Mouse (Mus musculus) yolk sac, embryonic 10.5 days (tissue): Measurements from ENCODE around the gene Lpp.
A peak's percentile ranks its signal among the peaks of the same experiment; 100 is the strongest.

Experiments used
- DNase-seq: peaks from one replicate; pipeline ENCODE4 v3.0.0-alpha.2; 2017; ENCODE audit warnings: low spot score

The Lpp gene

DNA sequence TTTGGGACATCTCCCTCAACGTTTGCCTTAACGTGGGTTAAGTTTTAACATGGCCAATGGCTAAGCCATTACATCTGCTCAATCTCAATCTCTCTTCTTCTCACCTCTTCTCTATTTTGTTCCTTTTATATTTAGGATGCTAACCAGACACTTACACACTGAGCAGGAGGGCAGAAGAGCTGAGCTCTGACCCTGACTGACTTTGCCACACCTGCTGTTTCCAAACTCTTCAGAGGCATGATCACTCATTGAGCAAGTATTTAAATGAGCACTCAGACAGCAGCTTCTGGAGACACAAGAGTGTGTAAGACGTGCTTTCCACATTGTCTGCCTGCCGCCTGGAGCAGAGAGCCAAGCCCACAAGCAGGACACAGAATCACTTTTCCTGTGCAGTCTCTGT, 77.7 kb downstream of the Lpp start:
- DNase-seq: no peak

DNA sequence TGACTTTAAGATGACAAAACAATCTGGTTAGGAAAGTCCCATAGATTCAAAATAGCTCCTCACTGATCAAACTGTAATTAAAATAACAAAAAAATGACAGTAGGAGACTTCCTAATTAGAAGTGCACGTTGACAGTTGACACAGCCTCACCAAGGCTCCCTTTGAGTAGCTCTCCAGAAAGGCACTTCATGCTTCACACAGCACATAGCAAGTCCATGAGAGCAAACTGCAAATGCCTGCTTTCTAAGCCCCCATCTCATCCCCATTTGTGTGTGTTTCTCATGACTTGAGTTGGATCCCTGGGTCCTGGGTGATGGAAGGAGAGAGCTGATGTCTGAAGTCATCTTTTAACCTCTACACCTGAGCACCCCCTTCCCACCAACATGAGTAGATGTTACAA, 78.5 kb downstream of the Lpp start:
- DNase-seq: no peak

GRCm38 (mm10) chr16:24473966-24474365, 80.7 kb downstream of the Lpp start:
- DNase-seq: no peak

DNA sequence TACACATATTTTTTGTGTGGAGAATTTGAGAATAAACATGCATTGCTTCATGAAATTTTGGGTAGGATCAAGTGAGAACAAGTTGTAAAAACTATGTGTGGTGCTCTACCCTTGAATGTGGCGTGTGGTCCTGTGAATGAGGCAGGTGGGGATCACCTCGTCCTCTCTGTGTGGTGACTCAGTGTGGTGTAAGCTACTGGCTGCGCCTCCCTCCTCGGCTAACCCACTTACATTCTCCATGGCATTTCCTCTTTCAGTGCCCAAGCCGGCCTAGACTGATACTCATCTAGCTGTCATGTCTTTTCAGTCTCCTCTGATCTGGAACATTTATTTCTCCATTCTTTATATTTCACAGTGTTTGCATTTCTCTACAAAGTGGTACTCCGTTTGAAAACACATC, 81.5 kb downstream of the Lpp start:
- no peak for DNase-seq

GRCm38 (mm10) chr16:24475305-24475947, 82.1 kb downstream of the Lpp start:
- peak; percentile 52 for DNase-seq

- DNase-seq: peak; percentile 49
Observed at GRCm38 (mm10) chr16:24476911-24477401, 83.6 kb downstream of the Lpp start.

DNA sequence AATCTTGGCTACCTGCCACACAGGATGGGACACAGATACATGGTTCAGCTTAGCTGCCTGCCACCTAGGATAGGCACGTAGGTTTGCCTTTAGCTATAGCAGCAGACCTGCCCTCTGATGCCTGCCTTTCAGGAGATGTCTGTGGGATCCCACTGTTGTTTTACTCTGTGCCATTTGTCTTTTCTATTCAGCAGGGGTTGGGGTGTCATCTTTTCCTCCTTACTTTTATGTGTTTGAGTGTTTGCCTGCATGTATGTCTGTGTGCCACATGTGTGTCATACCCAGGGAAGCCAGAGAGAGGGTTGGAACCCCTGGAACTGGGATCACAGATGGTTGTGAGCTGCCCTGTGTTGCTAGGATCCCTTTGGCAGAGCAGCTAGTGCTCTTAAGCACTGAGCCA, 84.7 kb downstream of the Lpp start:
- DNase-seq: no peak

DNA sequence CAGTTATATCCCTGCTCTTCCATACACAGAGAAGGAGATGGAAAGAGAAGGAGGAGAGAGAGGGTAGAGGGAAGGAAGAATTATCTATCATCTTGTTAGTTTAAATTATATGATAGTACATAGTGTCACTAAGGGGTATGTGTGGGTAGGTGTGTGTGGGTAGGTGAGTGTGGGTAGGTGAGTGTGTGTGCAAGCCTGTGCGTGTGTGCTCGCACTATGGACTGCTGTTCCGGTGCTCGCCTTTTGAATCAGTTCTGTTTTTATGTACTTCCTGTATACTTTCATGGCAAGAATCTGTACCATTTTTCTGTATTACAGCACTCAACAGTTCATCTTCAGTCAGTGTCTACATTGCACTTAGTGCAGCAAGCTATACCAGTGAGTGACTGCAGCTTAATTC, 85.5 kb downstream of the Lpp start:
- no peak for DNase-seq

DNA sequence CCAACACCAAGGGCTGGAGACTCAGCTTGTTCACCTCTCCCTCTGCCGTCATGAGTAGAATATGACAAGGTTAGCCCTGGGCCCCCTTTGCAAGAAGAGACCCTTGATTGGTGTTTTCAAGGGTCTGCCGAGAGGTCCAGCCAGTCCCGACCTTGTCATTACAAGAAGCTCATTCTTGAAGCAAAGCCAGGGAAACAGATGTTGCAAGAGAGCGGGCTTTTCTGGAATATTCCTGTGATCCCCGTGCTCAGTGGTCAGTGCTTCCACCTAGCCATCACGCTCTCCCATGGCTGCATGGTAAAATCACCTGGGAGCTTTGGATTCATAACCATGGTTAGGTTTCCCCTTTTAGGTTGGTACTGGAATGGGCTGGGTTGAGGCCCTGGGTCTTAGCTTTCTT, 89.3 kb downstream of the Lpp start:
- DNase-seq: no peak

DNA sequence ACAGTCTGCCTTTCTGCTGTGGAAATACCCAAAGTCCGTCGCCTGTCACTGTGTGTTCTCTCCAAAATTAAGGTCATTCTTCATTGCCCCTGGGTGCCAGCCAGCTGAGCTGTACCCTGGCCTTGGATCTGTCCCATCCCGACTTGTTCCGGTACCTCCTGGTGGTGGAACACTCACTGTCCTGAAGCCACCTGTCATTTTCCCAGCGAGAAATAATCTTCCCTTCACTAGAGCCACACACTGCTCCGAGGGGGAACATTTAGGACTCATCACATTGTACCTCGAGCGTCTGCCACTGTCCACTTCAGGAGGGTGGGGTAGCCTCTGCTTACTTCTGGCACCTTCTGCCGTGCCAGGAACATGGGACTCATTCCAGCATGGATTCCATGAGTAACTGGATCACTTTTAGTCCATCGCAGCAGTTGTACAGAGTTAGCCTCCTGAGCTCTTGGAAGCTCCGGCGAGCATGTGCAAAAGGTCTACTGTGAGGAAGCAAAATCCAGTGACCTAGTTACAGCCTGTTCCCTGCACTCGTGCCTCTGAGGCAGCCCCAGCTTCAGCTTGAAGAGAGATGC, 90.3 kb downstream of the Lpp start:
- DNase-seq: no peak

DNA sequence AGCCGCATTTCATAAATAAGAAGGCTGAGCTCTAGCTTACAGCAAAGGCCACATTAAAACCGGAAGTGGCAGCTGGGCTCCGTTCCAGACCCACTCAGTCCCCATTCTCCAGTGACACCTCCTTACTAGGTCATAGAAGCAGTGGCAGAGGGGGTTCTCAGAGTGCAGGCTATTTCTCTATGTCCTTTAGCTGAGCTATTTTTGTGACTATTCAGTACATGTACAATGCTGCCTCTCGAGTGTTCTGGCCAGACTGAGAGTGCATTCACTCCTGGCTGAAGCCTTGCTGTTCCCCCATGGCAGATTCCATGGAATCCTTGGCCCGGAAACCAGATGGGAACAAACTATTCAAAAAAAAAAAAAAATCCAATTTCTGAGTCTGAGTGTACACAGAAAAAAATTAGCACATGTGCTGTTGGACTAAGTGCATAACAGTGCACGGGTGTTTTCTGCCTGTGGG, 94.5 kb downstream of the Lpp start:
- DNase-seq: no peak

DNA sequence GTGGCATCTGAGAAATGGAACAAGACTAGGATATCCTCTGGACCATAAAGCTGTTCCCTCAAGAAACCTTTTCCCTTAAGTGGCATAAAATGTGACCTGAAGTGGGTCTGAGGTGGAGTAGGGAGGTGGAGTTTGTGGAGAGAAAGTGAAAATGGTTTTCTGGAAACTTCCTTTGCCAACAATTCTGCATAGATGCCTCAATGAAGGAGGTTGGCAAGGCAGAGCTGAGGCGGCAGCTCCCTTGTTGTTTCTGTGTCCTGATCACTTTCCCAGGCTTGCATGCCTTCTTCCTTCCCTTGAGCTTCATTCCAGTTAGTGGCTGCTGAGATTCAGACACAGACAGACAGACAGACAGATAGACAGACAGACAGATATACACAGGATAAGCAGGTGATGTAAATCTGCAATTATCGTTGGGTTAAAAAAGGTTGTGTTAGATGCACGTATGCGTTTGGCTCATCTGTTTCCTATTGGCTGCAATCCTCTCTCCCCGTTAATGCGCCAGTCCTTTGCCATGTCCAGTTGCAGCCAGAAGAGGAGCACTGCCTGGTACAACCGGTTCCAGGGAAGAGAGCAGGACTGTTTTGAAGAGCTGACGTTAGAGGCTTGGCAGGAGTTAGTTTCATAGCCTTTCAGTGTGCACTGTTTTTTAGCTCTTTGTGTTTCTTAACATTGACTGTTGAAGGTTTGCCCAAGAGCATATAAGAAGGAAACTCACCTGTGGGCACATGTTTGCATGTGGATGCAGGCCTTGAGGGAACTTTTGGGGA, 96.4 kb downstream of the Lpp start:
- DNase-seq: no peak

DNA sequence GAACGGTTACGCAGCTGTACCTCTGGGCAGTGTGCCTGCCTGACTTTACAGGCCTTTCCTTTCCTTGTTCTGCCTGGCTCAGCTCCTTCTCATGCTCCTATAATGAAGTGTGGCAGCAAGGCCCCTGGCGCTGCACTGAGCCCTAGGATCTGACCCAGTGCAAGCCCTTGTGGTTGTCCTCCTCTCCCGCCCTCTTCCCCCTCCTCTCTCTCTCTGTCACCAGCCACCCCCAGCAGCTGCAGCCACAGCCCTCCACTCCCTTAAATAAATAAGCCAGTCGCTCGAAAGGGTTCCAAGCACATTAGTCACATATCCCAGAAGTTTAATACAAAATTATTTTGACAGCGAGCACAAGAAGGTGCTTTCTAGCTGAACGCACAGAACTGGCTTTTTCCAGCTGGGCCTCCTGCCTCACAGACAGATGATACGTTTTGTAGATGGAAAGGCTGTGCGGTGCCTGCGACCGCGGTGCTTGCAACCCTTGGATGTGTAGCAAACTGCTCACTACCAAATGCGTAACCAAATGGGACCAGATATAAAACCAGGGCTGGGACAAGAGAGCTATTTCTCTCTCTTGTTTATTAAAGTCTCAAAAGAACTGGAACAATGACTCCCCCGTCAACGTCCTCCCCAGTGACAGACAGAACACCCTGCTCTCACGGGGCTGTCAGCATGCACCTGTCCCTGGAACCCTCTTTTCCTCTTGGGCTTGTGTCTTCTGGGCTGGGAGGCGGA, 97.6 kb downstream of the Lpp start:
- DNase-seq: no peak

DNA sequence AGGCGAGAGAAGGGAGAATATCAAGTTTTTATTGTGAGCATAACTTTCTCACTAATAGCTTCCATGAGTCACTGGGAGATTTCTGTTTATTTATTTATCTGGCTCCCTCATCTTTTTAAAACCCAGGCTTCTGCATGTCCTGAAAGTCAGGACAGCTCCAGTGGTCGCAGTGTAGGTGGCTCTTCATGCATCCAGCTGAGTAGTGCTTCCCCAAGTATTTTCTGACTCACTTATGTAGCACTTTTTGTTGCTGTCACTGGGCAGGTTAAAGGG, 98.1 kb downstream of the Lpp start:
- no peak for DNase-seq

DNA sequence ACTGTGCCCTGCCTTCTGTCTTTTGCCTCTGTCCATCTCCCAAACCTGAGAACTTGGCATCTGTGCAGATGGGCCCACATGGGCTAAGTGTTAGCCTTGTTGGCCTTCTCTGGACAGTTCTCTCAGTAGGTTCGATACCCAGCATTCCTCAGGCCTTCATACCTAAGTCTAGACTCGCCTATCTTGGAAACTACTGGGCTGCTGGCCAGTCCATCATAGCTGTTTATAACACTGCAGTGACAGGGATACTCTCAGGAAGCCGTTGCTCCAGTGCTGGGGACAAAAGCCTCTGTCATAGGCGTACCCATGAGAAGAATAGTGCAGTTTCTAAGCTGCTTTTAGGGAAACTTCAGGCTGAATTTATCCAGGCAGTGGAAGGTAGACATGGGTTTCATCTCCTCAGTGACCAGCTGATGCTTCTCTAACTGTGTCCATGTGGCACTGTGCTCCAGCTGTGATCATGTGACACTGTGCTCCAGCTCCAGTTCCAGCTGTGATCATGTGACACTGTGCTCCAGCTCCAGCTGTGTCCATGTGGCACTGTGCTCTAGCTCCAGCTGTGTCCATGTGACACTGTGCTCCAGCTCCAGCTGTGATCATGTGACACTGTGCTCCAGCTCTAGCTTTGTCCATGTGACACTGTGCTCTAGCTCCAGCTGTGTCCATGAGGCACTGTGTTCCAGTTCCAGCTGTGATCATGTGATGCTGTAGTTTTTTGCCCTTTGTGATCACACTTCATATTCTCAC, 99.1 kb downstream of the Lpp start:
- DNase-seq: no peak

- no peak for DNase-seq
Observed at GRCm38 (mm10) chr16:24494531-24494930, 101.2 kb downstream of the Lpp start.

GRCm38 (mm10) chr16:24495461-24495860, 102.2 kb downstream of the Lpp start:
- no peak for DNase-seq

GRCm38 (mm10) chr16:24496635-24497034, 103.3 kb downstream of the Lpp start:
- DNase-seq: no peak

DNA sequence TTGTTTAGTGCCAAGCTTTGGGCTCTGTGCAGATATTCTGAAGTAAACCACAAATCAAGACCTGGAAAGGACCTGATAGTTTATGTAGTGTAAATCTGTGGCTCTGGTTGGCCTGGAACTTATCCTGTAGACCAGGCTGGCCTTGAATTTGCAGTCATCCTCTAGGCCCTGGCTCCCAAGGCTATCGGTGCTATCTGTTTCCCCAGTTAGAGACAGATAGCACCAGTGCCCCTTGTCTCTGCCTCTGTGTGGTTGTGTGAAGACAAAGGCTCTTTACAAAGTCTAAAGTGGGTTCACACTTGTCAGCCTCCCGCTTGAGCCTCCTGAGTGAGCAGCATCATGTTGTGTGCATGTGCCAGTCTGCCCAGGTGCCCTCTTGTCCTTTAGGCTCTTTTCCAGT, 104.1 kb downstream of the Lpp start:
- DNase-seq: no peak

- no peak for DNase-seq
Observed at GRCm38 (mm10) chr16:24498103-24498659, 104.9 kb downstream of the Lpp start.

DNA sequence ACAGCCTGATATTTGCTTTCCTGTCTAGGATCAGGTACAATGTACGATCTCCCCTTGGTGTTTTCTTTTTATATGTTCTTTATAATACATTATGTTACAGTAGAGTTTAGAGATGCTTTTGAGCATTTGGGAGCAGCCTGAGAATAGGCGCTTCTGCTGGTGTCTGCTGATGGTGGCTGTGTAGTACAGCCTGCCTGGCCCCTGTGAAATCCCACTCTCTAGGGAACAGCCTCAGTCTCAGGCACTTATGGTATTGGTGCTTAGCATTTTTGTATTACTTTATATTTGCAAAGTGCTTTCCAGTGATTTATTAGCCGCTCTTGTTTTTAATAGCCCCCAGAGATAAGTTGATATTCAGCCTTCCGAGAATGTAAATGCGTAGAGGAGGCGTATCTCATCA, 107.9 kb downstream of the Lpp start:
- DNase-seq: no peak
